Mouse (Mus musculus) embryo, embryonic 10 days (tissue): ENCODE data around the gene Axdnd1.
"Not testable (repeated sequence)": the region's sequence is repeated elsewhere in the genome, so short reads cannot be mapped to it uniquely, and the experiment has no call there.

Experiments used
- DNase-seq: peaks from one replicate; pipeline ENCODE4 v3.0.0-alpha.2; 2015; ENCODE audit warnings: low spot score

Axdnd1 gene

GRCm38 (mm10) chr1:156340847-156341246, 80.1 kb downstream of the Axdnd1 start:
- no peak for DNase-seq

- DNase-seq = no peak
Observed at GRCm38 (mm10) chr1:156323126-156323525, 97.8 kb downstream of the Axdnd1 start.

DNA sequence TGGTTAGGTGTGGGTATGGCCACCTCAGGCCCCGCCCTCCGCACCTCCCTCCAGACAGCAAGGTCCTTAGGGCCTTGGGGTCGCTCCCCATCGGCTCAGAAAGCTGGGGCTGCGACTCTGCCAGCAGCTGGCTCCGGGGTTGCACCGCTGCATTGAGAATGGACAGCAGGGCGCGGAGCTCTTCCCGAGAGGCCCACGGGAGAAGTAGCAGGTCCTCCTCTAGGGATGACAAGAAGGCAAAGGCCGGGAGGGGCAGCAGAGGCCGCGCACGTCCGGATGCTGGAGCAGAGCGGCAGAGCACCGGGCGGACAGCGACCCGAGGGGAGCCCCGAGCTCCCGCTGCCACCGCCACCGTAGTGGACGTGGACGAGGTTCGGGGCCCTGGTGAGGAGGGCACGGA, 110.3 kb downstream of the Axdnd1 start, which contains the start of gene Nphs2:
Gene Nphs2 (plus strand): TSS at position 98 of the 400 bp plus-strand sequence.
- DNase-seq = peak; percentile 24

GRCm38 (mm10) chr1:156308595-156308994, 112.4 kb downstream of the Axdnd1 start:
- no peak for DNase-seq

DNA sequence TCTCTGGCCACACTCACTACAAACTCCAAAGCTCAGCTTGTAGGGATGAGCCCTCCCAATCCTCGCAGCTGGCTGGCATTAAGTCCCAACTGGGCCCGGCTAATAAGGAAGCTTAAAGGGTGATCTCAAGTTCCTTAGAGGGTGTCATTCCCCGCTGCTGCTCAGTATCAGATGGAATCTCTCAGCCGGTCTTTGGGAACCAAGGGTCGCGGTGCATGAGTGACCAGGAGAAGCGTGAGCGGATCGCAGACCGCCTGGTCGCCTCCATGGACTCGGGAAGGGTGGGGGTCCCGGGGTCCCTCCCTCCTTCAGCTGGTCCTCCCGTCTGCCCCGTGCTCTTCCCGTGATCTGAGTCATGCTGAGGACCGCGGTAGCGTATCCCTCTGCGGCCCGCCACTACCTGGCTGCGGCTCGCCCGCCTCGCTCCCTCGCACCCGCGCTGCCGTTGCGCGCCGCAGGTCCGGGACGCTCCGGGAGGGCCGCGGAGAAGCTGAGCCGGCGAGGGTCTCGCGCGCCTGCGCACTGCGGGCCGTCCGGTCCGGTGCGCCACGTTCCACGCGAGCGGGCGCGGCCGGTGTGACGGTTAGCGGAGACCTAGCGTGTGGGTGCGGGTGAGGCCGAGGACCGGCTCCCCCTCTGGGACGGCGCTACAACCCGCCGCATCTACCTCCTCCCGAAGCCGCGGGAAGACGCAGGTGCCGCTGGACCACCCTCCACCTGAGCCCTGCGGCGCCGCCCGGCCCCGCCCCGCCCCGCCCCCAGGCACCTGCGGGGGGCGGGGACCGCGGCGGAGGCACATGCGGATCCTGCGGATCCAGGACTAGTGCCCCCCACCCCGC, 117.8 kb downstream of the Axdnd1 start, which contains the start of gene Tdrd5:
Gene Tdrd5 (minus strand): TSS at position 754 of the 839 bp plus-strand sequence.
- peak; percentile 57 for DNase-seq

GRCm38 (mm10) chr1:156290016-156290415, 130.9 kb downstream of the Axdnd1 start:
- DNase-seq = no peak

GRCm38 (mm10) chr1:156289222-156289587, 131.8 kb downstream of the Axdnd1 start:
- not testable (repeated sequence) for DNase-seq

- DNase-seq = no peak
Observed at GRCm38 (mm10) chr1:156288556-156289221, 132.3 kb downstream of the Axdnd1 start.

GRCm38 (mm10) chr1:156285541-156285896, 135.4 kb downstream of the Axdnd1 start:
- no peak for DNase-seq

- DNase-seq = no peak
Observed at GRCm38 (mm10) chr1:156284851-156285540, 136.0 kb downstream of the Axdnd1 start.

GRCm38 (mm10) chr1:156284207-156284606, 136.8 kb downstream of the Axdnd1 start:
- DNase-seq = no peak

- no peak for DNase-seq
Observed at GRCm38 (mm10) chr1:156280131-156280530, 140.8 kb downstream of the Axdnd1 start.

DNA sequence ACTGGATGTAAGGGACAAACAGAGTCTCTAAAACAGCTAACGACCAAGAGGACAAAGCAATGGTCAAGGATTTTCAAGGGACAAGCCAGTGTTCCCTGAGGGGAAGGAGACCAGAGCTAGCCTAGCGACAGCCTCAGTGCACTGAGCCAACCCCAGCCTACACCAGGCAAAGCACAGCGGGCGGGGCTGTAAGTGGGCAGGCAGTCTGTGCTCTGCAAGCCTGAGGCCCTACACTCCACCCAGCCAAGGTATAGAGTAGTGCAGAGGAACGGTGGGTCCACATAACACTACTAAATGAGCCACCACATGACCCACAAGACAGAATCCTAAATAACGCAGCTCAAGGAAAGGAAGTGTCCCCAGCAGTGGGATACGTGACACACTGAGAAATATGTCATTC, 147.3 kb downstream of the Axdnd1 start:
- DNase-seq = no peak
